Mouse (Mus musculus): Measurements from ENCODE around the gene Kcnip1. TPM values are rescaled to one million over a fixed set of nuclear protein-coding genes. Genes with fewer than 3 reads are reported as not detected.

The Kcnip1 gene
- polyA plus RNA-seq (2015; fragmentation: Nextera tagmentation; extraction: Ambion mirVana), result 47.8 and 61.8 TPM in 2 replicates

DNA sequence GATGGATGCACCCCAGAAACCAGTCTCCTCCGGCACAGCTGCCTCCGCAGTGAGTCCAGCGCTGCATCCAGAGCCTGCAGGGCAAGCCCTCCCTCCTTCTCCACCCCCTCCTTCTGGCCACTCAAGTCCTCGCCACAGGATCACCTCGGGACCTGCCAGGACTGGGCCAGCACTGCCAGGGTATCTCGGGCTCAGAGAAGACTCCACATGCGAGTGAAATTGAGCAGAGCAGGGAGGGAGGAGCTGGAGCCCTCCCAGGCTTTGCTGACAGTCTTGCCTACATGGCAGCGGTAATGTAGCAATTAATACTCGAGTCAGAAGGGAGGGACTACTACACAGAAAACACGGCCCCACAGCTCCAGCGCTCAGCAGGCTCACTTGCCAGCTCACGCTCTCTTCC lies at the start of gene Kcnip1:
Gene Kcnip1 (minus strand): TSS at position 215 of the 400 bp plus-strand sequence.
- WGBS, result 24% methylated on average over 12 of the region's 12 CpGs
- Histone ChIP-seq H3K27me3 (replicated peaks; ENCODE audit: control insufficient read depth, insufficient read depth, low read length) (no peaks in the 10 kb centered on the region), H3K27ac (ENCODE audit: low read length) (no peak within 1 kb of the TSS), H3K4me1 (replicated peaks; ENCODE audit: control insufficient read depth, insufficient read depth, low read length) (peaks cover 13% of the 10 kb centered on the region; the same call in 1 of the 2 replicates), H3K9me3 (ENCODE audit: control insufficient read depth, low read length) (no peaks in the 10 kb centered on the region), H3K9ac (replicated peaks; ENCODE audit: low read depth, low read length) (no peak within 1 kb of the TSS), H3K36me3 (ENCODE audit: control insufficient read depth, insufficient read depth) (no peaks in the 10 kb centered on the region), H3K4me3 (replicated peaks; ENCODE audit: low read length) (no peak within 1 kb of the TSS), H3K4me2 (ENCODE audit: low read length) (peak within 1 kb of the TSS; percentile 14; the same call in 1 of the 2 replicates)
- ATAC-seq, result peak; percentile 87

DNA sequence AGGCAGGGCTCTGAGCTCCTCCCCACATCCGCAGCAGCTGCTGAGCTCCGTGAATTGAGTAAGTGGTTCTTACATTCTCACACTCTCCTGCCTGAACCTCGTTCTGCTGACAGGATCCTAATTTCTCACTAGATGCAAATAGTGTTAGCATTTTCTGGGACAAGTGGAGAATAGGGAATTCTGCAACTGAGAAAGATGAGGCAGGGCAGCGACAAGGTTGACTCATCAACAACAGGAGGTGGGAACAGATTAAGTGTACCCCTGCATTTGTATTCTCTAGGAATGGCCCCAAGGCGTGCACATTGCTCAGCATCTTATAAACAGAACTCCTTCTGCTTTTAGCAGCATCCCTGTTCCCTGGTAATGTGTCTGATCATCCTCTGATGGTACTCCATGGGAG lies 47.1 kb upstream of the Kcnip1 start:
- Histone ChIP-seq H3K4me1 (replicated peaks; ENCODE audit: control insufficient read depth, insufficient read depth, low read length) (no peaks in the 10 kb centered on the region), H3K27me3 (replicated peaks; ENCODE audit: control insufficient read depth, insufficient read depth, low read length) (no peaks in the 10 kb centered on the region), H3K4me3 (replicated peaks; ENCODE audit: low read length) (no peak overlapping the region), H3K36me3 (ENCODE audit: control insufficient read depth, insufficient read depth) (no peaks in the 10 kb centered on the region), H3K4me2 (ENCODE audit: low read length) (no peak overlapping the region), H3K27ac (ENCODE audit: low read length) (no peak overlapping the region), H3K9ac (replicated peaks; ENCODE audit: low read depth, low read length) (no peak overlapping the region), H3K9me3 (ENCODE audit: control insufficient read depth, low read length) (no peaks in the 10 kb centered on the region)
- no peak for ATAC-seq
- 82% methylated on average over 5 of the region's 5 CpGs for WGBS

DNA sequence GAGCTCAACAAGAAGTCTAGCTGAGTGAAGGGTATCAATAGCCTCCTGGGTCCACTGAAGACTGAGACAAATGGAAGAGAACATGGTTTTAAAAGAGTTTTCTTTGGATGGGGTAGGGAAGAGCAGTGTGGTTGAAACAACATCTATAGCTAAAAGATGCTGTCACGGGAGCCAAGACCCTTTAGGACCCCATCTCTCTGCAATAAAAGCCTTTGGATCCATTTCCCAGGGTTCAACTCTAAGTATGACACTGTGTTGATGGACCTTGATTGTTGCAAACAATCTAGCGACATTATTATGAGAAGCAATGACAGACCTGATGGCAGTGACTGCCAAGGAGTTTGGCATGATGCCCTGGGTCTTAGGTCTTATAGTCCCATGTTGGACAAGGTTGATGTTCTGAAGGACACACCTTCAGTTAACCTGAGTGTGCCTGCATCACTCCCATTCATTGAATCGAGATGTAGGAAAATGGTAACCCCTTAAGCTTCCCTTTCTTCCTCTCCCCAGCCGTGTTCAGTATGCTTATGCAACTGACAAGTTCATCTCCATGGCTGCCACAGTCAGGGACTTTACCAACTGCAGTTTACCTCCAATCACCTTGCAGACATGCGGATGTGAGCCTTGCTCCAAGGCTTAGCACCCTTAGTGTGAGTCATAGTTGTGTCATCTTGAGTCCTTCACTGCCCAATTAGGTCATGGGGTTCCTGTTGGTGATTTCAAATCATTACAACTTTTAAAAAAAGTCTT lies 43.1 kb upstream of the Kcnip1 start:
- no peak overlapping the region for H3K4me3 ChIP-seq (replicated peaks; ENCODE audit: low read length)
- no peaks in the 10 kb centered on the region for H3K9me3 ChIP-seq (ENCODE audit: control insufficient read depth, low read length)
- no peaks in the 10 kb centered on the region for H3K36me3 ChIP-seq (ENCODE audit: control insufficient read depth, insufficient read depth)
- H3K27ac ChIP-seq (ENCODE audit: low read length), result no peak overlapping the region
- H3K27me3 ChIP-seq (replicated peaks; ENCODE audit: control insufficient read depth, insufficient read depth, low read length), result no peaks in the 10 kb centered on the region
- 86% methylated on average over 5 of the region's 5 CpGs for WGBS
- H3K4me2 ChIP-seq (ENCODE audit: low read length), result no peak overlapping the region
- no peak for ATAC-seq
- H3K9ac ChIP-seq (replicated peaks; ENCODE audit: low read depth, low read length), result no peak overlapping the region
- H3K4me1 ChIP-seq (replicated peaks; ENCODE audit: control insufficient read depth, insufficient read depth, low read length), result no peaks in the 10 kb centered on the region

DNA sequence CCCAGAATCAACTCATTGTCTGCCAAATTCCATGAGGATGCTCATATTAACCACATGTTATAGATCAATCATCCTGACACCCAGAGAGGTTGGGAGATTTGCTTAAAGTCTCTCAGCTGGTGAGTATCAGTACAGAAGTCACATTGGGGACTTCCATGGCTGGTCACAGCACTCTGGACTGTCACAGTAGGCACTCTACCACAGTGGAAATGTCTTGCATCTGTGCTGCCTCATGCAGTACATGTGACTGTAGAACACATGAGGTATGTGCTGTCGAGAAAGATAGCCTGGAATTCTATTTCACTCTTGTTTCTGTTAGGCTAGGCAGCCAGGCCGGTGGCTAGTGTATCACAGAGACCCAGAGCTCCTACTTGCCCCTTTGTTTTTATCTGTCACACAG lies 41.8 kb upstream of the Kcnip1 start:
- no peaks in the 10 kb centered on the region for H3K4me1 ChIP-seq (replicated peaks; ENCODE audit: control insufficient read depth, insufficient read depth, low read length)
- no peak overlapping the region for H3K4me2 ChIP-seq (ENCODE audit: low read length)
- WGBS, result 71% methylated on average over 2 of the region's 2 CpGs

DNA sequence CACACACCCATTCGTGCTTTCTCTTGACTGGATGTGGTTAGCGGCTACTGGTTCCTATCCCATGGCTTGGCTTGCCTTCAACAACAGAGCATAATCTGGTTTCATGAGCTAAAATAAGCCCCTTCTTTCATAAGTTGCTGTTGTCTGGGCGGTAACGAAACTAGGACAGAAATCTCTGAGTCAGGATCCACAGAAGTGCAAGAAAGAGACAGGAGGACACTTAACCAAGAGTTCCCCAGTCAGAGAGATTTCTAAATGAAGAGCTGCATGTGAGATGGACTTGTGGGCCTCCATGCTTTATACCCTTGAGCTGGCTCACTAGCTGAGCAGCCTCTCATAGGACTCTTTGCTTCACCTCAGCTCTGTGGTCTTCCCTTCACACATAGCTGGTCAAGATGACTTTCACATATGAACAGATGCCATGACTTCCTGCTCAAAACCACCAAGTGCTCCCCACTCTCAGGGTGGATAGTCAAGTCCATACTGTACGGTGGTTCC lies 41.1 kb upstream of the Kcnip1 start:
- Histone ChIP-seq H3K4me2 (ENCODE audit: low read length) (no peak overlapping the region), H3K4me3 (replicated peaks; ENCODE audit: low read length) (no peak overlapping the region), H3K9ac (replicated peaks; ENCODE audit: low read depth, low read length) (no peak overlapping the region), H3K27me3 (replicated peaks; ENCODE audit: control insufficient read depth, insufficient read depth, low read length) (no peaks in the 10 kb centered on the region), H3K36me3 (ENCODE audit: control insufficient read depth, insufficient read depth) (no peaks in the 10 kb centered on the region), H3K27ac (ENCODE audit: low read length) (no peak overlapping the region), H3K4me1 (replicated peaks; ENCODE audit: control insufficient read depth, insufficient read depth, low read length) (no peaks in the 10 kb centered on the region), H3K9me3 (ENCODE audit: control insufficient read depth, low read length) (no peaks in the 10 kb centered on the region)
- no peak for ATAC-seq
- WGBS, result 96% methylated on average over 5 of the region's 5 CpGs

More for the DNA sequence above, 41.8 kb upstream of the Kcnip1 start:
- Histone ChIP-seq H3K27me3 (replicated peaks; ENCODE audit: control insufficient read depth, insufficient read depth, low read length) (no peaks in the 10 kb centered on the region), H3K9ac (replicated peaks; ENCODE audit: low read depth, low read length) (no peak overlapping the region), H3K36me3 (ENCODE audit: control insufficient read depth, insufficient read depth) (no peaks in the 10 kb centered on the region), H3K9me3 (ENCODE audit: control insufficient read depth, low read length) (no peaks in the 10 kb centered on the region), H3K27ac (ENCODE audit: low read length) (no peak overlapping the region), H3K4me3 (replicated peaks; ENCODE audit: low read length) (no peak overlapping the region)
- no peak for ATAC-seq

DNA sequence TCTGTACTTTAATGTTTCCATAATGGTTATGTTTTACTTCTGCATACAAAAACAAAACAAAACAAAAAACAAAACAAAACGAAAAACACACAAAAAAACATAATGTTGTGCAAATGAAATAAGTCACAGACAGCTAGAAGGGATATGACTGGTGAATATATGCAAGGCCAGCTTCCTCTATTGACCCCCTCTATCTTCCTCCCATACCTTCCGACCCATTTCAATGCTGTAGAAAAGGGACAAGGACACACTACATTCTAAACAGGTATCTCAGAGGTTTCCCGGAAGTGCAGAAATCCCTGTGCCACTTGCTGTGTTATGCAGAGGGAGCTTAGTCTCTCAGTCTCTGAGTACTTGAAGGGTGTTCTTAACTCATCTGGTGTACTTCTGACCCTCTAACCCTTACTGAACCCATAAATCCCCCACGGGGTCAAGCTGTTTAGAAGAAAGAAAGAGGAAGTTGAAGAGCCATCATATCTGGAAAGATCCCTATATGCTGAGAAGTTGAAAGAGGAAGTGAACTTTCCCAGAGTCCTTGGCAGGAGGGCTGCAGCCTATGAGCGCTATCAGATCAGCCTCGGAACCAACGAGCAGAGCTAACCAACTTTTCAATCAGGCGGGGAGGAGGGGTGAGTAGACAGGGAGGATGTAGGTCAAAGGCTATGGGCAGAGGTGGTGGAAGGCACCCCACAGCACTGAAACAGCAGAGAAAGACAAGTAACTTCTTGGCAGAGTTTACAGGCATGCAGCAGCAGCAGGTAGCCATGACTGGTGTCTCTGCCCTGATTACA lies 38.3 kb upstream of the Kcnip1 start:
- H3K36me3 ChIP-seq (ENCODE audit: control insufficient read depth, insufficient read depth), result no peaks in the 10 kb centered on the region
- no peaks in the 10 kb centered on the region for H3K9me3 ChIP-seq (ENCODE audit: control insufficient read depth, low read length)
- no peaks in the 10 kb centered on the region for H3K27me3 ChIP-seq (replicated peaks; ENCODE audit: control insufficient read depth, insufficient read depth, low read length)
- no peak overlapping the region for H3K4me3 ChIP-seq (replicated peaks; ENCODE audit: low read length)
- no peak for ATAC-seq
- 77% methylated on average over 8 of the region's 8 CpGs for WGBS
- no peak overlapping the region for H3K4me2 ChIP-seq (ENCODE audit: low read length)
- H3K27ac ChIP-seq (ENCODE audit: low read length), result no peak overlapping the region
- no peaks in the 10 kb centered on the region for H3K4me1 ChIP-seq (replicated peaks; ENCODE audit: control insufficient read depth, insufficient read depth, low read length)
- no peak overlapping the region for H3K9ac ChIP-seq (replicated peaks; ENCODE audit: low read depth, low read length)

DNA sequence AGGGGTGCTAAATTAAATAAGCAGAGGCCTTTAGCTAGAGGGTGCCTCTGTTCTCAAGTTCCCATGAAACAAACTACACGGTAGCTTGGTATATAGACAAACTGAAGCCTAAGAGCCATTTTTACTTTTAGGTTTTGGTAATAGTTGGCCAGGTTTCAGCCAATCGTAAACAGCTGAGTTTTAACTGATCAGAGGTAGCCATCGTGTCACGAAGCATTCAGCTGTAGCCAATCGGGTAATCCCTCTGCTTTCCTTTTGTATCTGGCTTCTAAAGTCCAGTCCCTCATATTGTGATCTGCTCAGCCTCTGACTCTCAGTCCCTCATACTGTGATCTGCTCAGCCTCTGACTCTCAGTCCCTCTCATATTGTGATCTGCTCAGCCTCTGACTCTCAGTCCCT lies 36.7 kb upstream of the Kcnip1 start:
- Histone ChIP-seq H3K9ac (replicated peaks; ENCODE audit: low read depth, low read length) (no peak overlapping the region), H3K4me2 (ENCODE audit: low read length) (no peak overlapping the region), H3K4me3 (replicated peaks; ENCODE audit: low read length) (no peak overlapping the region), H3K9me3 (ENCODE audit: control insufficient read depth, low read length) (no peaks in the 10 kb centered on the region), H3K4me1 (replicated peaks; ENCODE audit: control insufficient read depth, insufficient read depth, low read length) (no peaks in the 10 kb centered on the region), H3K36me3 (ENCODE audit: control insufficient read depth, insufficient read depth) (no peaks in the 10 kb centered on the region), H3K27me3 (replicated peaks; ENCODE audit: control insufficient read depth, insufficient read depth, low read length) (no peaks in the 10 kb centered on the region), H3K27ac (ENCODE audit: low read length) (no peak overlapping the region)
- WGBS, result 45% methylated on average over 5 of the region's 5 CpGs
- no peak for ATAC-seq

DNA sequence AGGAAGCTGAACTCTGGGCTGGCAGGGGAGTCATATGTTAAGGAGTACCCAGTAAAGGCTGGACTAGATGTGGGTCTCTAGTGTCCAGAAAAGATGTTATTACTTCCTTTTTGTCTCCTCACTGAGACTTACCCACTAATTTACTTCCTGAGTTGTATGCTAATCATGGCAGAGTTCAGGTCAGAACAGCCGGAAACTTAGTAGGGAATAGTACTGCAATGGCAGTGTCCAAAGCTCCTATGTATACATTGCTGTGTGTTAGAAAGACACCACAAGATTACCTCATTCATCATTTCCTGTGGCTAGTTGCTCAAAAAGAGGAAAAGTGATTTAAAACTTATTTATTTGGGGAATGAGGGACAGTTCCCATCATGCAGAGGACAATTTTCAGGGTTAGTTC lies 32.1 kb upstream of the Kcnip1 start:
- no peaks in the 10 kb centered on the region for H3K36me3 ChIP-seq (ENCODE audit: control insufficient read depth, insufficient read depth)
- no peak overlapping the region for H3K9ac ChIP-seq (replicated peaks; ENCODE audit: low read depth, low read length)
- no peaks in the 10 kb centered on the region for H3K27me3 ChIP-seq (replicated peaks; ENCODE audit: control insufficient read depth, insufficient read depth, low read length)
- H3K4me2 ChIP-seq (ENCODE audit: low read length), result no peak overlapping the region
- H3K4me3 ChIP-seq (replicated peaks; ENCODE audit: low read length), result no peak overlapping the region
- no peaks in the 10 kb centered on the region for H3K4me1 ChIP-seq (replicated peaks; ENCODE audit: control insufficient read depth, insufficient read depth, low read length)
- H3K9me3 ChIP-seq (ENCODE audit: control insufficient read depth, low read length), result no peaks in the 10 kb centered on the region
- H3K27ac ChIP-seq (ENCODE audit: low read length), result no peak overlapping the region
- ATAC-seq, result no peak
- 78% methylated on average over 1 of the region's 1 CpGs for WGBS

DNA sequence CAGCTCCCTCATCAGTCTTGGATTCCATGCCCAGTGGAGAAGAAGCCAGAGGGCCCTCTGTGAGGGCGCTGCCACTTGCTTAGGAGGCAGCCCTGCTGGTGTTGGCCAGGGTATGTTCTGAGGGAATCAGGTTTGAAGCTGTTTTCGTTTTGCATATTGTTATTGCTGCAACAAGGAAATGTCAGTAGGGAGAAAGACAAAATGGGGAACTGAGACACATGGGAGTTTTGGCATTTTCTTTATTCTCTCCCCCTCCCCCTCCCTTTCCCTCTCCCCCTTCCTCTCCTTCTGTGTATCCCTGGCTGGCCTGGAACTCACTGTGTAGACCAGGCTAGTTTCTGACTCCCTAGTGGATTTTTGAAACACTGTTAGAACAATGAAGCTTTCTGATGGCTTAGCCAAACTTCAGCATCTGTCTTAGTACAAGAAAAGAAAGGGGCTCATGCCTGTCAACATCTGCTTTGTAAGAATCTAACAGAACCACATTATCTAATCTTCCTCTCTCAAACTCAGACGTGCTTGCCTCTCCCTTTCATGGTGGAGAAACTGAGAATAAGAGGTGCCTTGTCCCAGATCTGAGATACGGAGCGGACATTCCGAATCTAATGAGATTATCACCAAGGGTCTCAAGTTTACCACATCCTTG lies 19.2 kb upstream of the Kcnip1 start:
- 74% methylated on average over 6 of the region's 6 CpGs for WGBS
- Histone ChIP-seq H3K9ac (replicated peaks; ENCODE audit: low read depth, low read length) (no peak overlapping the region), H3K27me3 (replicated peaks; ENCODE audit: control insufficient read depth, insufficient read depth, low read length) (no peaks in the 10 kb centered on the region), H3K4me3 (replicated peaks; ENCODE audit: low read length) (no peak overlapping the region), H3K4me2 (ENCODE audit: low read length) (no peak overlapping the region), H3K9me3 (ENCODE audit: control insufficient read depth, low read length) (no peaks in the 10 kb centered on the region), H3K4me1 (replicated peaks; ENCODE audit: control insufficient read depth, insufficient read depth, low read length) (0 out of 2 replicates have a peak, but pooled peaks cover 2% of the 10 kb centered on the region), H3K36me3 (ENCODE audit: control insufficient read depth, insufficient read depth) (no peaks in the 10 kb centered on the region), H3K27ac (ENCODE audit: low read length) (no peak overlapping the region)
- no peak for ATAC-seq
